Mouse (Mus musculus) embryo, embryonic 10.5 days (tissue): ENCODE results near the gene Gpx2.

Source experiments
- DNase-seq: peaks from one replicate; pipeline ENCODE4 v3.0.0-alpha.2; 2015; ENCODE audit warnings: low spot score

The Gpx2 gene

DNA sequence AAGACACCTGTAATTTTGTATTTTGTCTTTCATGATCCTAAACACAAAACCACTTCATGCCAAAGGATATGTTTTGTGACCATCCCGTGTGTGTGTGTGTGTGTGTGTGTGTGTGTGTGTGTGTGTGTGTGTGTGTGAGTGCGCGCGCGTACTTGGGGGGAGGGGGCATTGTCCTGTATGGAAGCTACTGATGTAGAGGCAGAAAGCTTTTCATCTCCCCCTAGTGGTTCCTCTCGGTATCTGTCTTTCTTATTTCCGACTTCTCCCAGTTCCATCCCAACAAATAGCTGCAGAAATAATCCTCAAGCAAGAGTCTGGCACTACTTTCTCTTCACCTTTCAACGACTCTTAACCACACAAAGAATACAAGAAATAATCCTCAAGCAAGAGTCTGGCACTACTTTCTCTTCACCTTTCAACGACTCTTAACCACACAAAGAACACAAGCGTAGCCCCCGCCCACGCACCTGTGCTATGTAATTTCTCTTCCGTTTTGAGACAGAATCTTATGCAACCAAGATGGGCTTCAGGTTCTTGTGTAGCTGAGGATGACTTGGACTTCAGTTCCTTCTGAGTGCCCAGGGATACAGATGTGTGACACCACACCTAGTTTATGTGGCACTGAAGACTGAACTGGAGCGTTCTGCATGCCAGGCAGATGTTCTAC lies 42.6 kb downstream of the Gpx2 start:
- peak; percentile 84 for DNase-seq

DNA sequence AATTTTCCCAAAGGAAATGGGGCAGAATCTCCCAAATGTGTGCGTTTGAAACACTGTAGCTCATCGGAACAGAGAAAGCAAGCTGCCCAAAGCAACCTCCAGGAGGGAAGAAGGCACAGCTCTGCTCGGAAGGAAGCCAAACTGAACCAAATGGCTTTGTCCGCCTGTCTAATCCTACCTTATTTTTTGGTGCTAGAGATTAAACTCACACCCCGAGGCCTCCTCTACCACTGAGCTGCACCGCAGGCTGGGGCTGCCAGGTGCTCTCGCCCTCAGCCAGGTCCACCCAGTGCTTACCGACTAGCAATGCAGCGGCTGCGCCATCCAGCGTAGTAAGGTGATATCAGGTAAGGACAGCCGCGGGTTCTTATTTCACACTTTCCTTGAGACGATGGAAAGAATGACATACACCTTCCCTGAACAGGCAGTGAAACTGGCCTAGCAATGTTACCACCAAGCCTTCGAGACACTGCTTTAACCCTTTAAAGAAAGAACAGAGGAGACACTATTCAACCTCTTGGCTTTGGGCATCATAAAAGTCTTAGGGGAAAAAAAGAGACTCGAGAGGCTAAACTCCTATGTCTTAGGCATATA lies 44.4 kb downstream of the Gpx2 start:
- no peak for DNase-seq
